Mouse (Mus musculus) liver, embryonic 13.5 days (tissue): ENCODE data around the gene Tcp10c. TPM values are rescaled to one million over a fixed set of nuclear protein-coding genes. Genes with fewer than 3 reads are reported as not detected.
"Not testable (repeated sequence)": the region's sequence is repeated elsewhere in the genome, so short reads cannot be mapped to it uniquely, and the experiment has no call there.

Experiments used
- ATAC-seq: fragments of 200-750 bp; cut with Nextera tagmentation; 2 replicates; pipeline ENCODE4 v1.8.0; 2017; ENCODE audit warnings: low read depth, mild to moderate bottlenecking, moderate number of reproducible peaks, moderate library complexity
- DNase-seq: peaks from one replicate; pipeline ENCODE4 v3.0.0; 2022
- H3K27ac ChIP-seq: fragments of 300-500 bp; sonication (generic); 2 replicates; pipeline ENCODE4 v1.5.1; 2015; ENCODE audit warnings: moderate library complexity, mild to moderate bottlenecking, inconsistent platforms
- H3K27me3 ChIP-seq: fragments of 300-500 bp; sonication (generic); 2 replicates; pipeline ENCODE4 v1.6.1; 2015; ENCODE audit warnings: mild to moderate bottlenecking, inconsistent platforms
- H3K36me3 ChIP-seq: fragments of 300-500 bp; sonication (generic); 2 replicates; pipeline ENCODE4 v1.6.1; 2015; ENCODE audit warnings: mild to moderate bottlenecking, inconsistent platforms
- H3K4me1 ChIP-seq: fragments of 300-500 bp; sonication (generic); replicated peaks from 2 replicates; pipeline ENCODE4 v1.6.1; 2015; ENCODE audit warnings: inconsistent platforms
- H3K4me2 ChIP-seq: fragments of 300-500 bp; sonication (generic); 2 replicates; pipeline ENCODE4 v1.6.1; 2015; ENCODE audit warnings: inconsistent platforms, mild to moderate bottlenecking, moderate library complexity
- H3K4me3 ChIP-seq: fragments of 300-500 bp; sonication (generic); replicated peaks from 2 replicates; pipeline ENCODE4 v1.5.1; 2015; ENCODE audit warnings: mild to moderate bottlenecking, inconsistent platforms
- H3K9ac ChIP-seq: fragments of 300-500 bp; sonication (generic); 2 replicates; pipeline ENCODE4 v1.6.1; 2015; ENCODE audit warnings: mild to moderate bottlenecking, inconsistent platforms
- H3K9me3 ChIP-seq: fragments of 300-500 bp; sonication (generic); replicated peaks from 2 replicates; pipeline ENCODE4 v1.6.1; 2016; ENCODE audit warnings: inconsistent platforms
- WGBS: fragments of 180-500 bp; shearing (Covaris S2); methylation state at CpG from one replicate; pipeline ENCODE4 v1.1.7; 2015; ENCODE audit not compliant: insufficient replicate concordance; 5-methylcytosine and 5-hydroxymethylcytosine counted together
- polyA plus RNA-seq: library from polyadenylated mRNA; unstranded; fragments of >200 nt; fragmentation: Nextera tagmentation; extraction: Ambion mirVana; gene quantifications from 2 replicates; pipeline ENCODE4 v1.2.1, GENCODE M21; 2015

Tcp10c gene
- polyA plus RNA-seq, 1 experiment from 2014 or later = not detected

DNA sequence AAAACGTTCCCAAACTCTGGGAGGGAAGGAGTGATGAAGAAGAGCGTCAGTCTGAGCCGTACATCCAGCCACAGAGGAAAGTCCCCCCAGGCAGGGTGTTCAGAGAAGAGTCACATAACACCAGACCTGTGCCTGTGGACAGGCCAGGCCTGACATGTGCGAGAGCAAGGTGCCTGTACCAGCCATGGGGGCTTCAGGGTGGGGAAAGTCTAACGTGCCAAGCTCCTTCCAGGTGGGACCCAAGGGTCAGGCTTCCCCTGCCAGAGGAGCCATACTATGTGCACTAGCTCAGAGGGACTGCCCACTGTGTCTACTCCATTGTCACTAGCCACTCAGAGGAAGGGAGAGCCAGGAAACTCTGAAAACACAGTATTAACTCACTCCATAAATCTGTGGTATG lies 71.3 kb downstream of the Tcp10c start:
- not testable (repeated sequence) for H3K27ac ChIP-seq, H3K4me2 ChIP-seq, H3K27me3 ChIP-seq, H3K9ac ChIP-seq, DNase-seq, H3K36me3 ChIP-seq, ATAC-seq, H3K9me3 ChIP-seq, H3K4me1 ChIP-seq, H3K4me3 ChIP-seq
- 50% methylated on average over 2 of the region's 5 CpGs for WGBS

DNA sequence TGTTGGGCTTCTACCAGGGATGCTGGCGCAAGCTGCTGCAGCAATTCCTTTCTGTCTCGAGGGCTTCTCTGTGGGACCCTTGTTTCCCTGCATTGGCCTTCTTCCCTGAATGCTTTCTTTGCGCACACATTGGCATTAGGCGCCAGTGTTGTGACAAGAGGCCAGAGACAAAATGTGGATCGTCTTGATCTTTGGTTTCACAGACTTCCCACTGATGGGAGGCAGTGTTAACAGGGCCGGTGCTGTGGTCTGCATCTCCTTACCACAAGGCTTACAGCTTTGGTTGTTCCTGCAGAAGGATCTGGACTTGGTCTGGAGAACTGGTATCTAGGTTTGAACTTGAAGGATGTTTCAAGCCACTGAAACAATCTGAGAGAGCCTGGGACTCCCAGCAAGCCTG lies 72.1 kb downstream of the Tcp10c start:
- not testable (repeated sequence) for ATAC-seq, H3K9me3 ChIP-seq, H3K27me3 ChIP-seq, H3K4me3 ChIP-seq, H3K36me3 ChIP-seq, H3K9ac ChIP-seq, H3K4me1 ChIP-seq, H3K27ac ChIP-seq, DNase-seq, H3K4me2 ChIP-seq
- WGBS = 63% methylated on average over 5 of the region's 6 CpGs

Other genes with a start within 250 kb of the Tcp10c start
- 0.05 TPM in 1 of 2 replicates, not detected in the other for gene Unc93a, start 222.8 kb upstream of the Tcp10c start, polyA plus RNA-seq
- gene Smok2a, start 133.4 kb upstream of the Tcp10c start, polyA plus RNA-seq = not detected in 2 replicates
- gene Smok2b, start 124.3 kb upstream of the Tcp10c start, polyA plus RNA-seq = not detected in 2 replicates